Mouse (Mus musculus) heart, embryonic 16.5 days (tissue): ENCODE data around the gene Coro1c. TPM values are rescaled to one million over a fixed set of nuclear protein-coding genes. Genes with fewer than 3 reads are reported as not detected.

Experiments
- ATAC-seq: fragments of 200-750 bp; cut with Nextera tagmentation; replicated peaks from 2 replicates; pipeline ENCODE4 v1.8.0; 2017; ENCODE audit warnings: moderate number of reproducible peaks; ENCODE audit not compliant: insufficient read depth, low FRiP score; ENCODE audit errors: extremely low read depth
- H3K27ac ChIP-seq: fragments of 300-500 bp; sonication (generic); 2 replicates; pipeline ENCODE4 v1.5.1; 2014; ENCODE audit warnings: mild to moderate bottlenecking, low read length, control low read depth, moderate library complexity
- H3K27me3 ChIP-seq: fragments of 300-500 bp; sonication (generic); 2 replicates; pipeline ENCODE4 v1.6.1; 2014; ENCODE audit warnings: low read length, mixed read lengths; ENCODE audit not compliant: control insufficient read depth, insufficient read depth
- H3K36me3 ChIP-seq: fragments of 300-500 bp; sonication (generic); 2 replicates; pipeline ENCODE4 v1.6.1; 2014; ENCODE audit not compliant: control insufficient read depth, insufficient read depth
- H3K4me1 ChIP-seq: fragments of 300-500 bp; sonication (generic); 2 replicates; pipeline ENCODE4 v1.6.1; 2014; ENCODE audit warnings: low read length, mixed read lengths; ENCODE audit not compliant: control insufficient read depth, insufficient read depth
- H3K4me2 ChIP-seq: fragments of 300-500 bp; sonication (generic); 2 replicates; pipeline ENCODE4 v1.6.1; 2014; ENCODE audit warnings: low read depth, mild to moderate bottlenecking, control low read depth, low read length
- H3K4me3 ChIP-seq: fragments of 300-500 bp; sonication (generic); 2 replicates; pipeline ENCODE4 v1.5.1; 2014; ENCODE audit warnings: mild to moderate bottlenecking, control low read depth, low read length
- H3K9ac ChIP-seq: fragments of 300-500 bp; sonication (generic); 2 replicates; pipeline ENCODE4 v1.6.1; 2014; ENCODE audit warnings: low read length, control low read depth
- H3K9me3 ChIP-seq: fragments of 300-500 bp; sonication (generic); replicated peaks from 2 replicates; pipeline ENCODE4 v1.6.1; 2016; ENCODE audit warnings: low read length; ENCODE audit not compliant: control insufficient read depth
- WGBS: fragments of 180-500 bp; shearing (Covaris S2); extraction: QIAGEN DNeasy Blood & Tissue Kit; methylation state at CpG from one replicate; pipeline ENCODE4 v1.1.7; 2014; 5-methylcytosine and 5-hydroxymethylcytosine counted together
- polyA plus RNA-seq: library from polyadenylated mRNA; unstranded; fragments of >200 nt; fragmentation: Nextera tagmentation; extraction: Ambion mirVana; gene quantifications from 2 replicates; pipeline ENCODE4 v1.2.1, GENCODE M21; 2015

The Coro1c gene
- polyA plus RNA-seq, 1 experiment from 2014 or later: 85.9 TPM

- Histone ChIP-seq H3K4me2 (no peak overlapping the region), H3K9ac (no peak overlapping the region), H3K9me3 (peaks cover 9% of the 10 kb centered on the region), H3K4me1 (peaks cover 15% of the 10 kb centered on the region), H3K36me3 (no peaks in the 10 kb centered on the region), H3K27ac (no peak overlapping the region), H3K4me3 (no peak overlapping the region), H3K27me3 (no peaks in the 10 kb centered on the region)
- 62% methylated on average over 3 of the region's 3 CpGs for whole genome bisulfite sequencing
- ATAC-seq: no peak
These were observed 23.8 kb upstream of the Coro1c start for GRCm38 (mm10) chr5:113932310-113932709.

- Histone ChIP-seq H3K4me1 (peaks cover 13% of the 10 kb centered on the region), H3K4me2 (peak overlapping the region; percentile 53), H3K27me3 (no peaks in the 10 kb centered on the region), H3K27ac (peak overlapping the region; percentile 87), H3K9ac (0 out of 2 replicates have a peak overlapping the region, but pooled peaks have one; percentile 28), H3K36me3 (no peaks in the 10 kb centered on the region), H3K9me3 (peaks cover 9% of the 10 kb centered on the region), H3K4me3 (peak overlapping the region; percentile 13; the same call in 1 of the 2 replicates)
- 30% methylated on average over 18 of the region's 18 CpGs for WGBS
- ATAC-seq: peak; percentile 75
These were observed 22.4 kb upstream of the Coro1c start for GRCm38 (mm10) chr5:113930648-113931609.

GRCm38 (mm10) chr5:113929950-113930647 is 21.5 kb upstream of the Coro1c start:
- Histone ChIP-seq H3K4me2 (peak overlapping the region; percentile 5; the same call in 1 of the 2 replicates), H3K27me3 (no peaks in the 10 kb centered on the region), H3K4me1 (peaks cover 13% of the 10 kb centered on the region), H3K9me3 (peaks cover 9% of the 10 kb centered on the region), H3K36me3 (no peaks in the 10 kb centered on the region), H3K9ac (no peak overlapping the region), H3K4me3 (no peak overlapping the region), H3K27ac (peak overlapping the region; percentile 70)
- no peak for ATAC-seq
- 50% methylated on average over 10 of the region's 10 CpGs for WGBS

GRCm38 (mm10) chr5:113929526-113929925 is 21.0 kb upstream of the Coro1c start:
- no peak for ATAC-seq
- WGBS: 59% methylated on average over 10 of the region's 10 CpGs

GRCm38 (mm10) chr5:113924608-113925007 is 16.1 kb upstream of the Coro1c start:
- Histone ChIP-seq H3K4me3 (no peak overlapping the region), H3K4me1 (no peaks in the 10 kb centered on the region), H3K27ac (no peak overlapping the region), H3K27me3 (no peaks in the 10 kb centered on the region), H3K9ac (no peak overlapping the region), H3K9me3 (peaks cover 9% of the 10 kb centered on the region), H3K4me2 (no peak overlapping the region), H3K36me3 (no peaks in the 10 kb centered on the region)
- 80% methylated on average over 4 of the region's 4 CpGs for WGBS
- no peak for ATAC-seq

More at GRCm38 (mm10) chr5:113929526-113929925, 21.0 kb upstream of the Coro1c start:
- peaks cover 9% of the 10 kb centered on the region for H3K9me3 ChIP-seq
- no peaks in the 10 kb centered on the region for H3K27me3 ChIP-seq
- peaks cover 13% of the 10 kb centered on the region for H3K4me1 ChIP-seq
- H3K36me3 ChIP-seq: no peaks in the 10 kb centered on the region
- H3K4me3 ChIP-seq: no peak overlapping the region
- H3K27ac ChIP-seq: peak overlapping the region; percentile 70
- no peak overlapping the region for H3K9ac ChIP-seq
- peak overlapping the region; percentile 5; the same call in 1 of the 2 replicates for H3K4me2 ChIP-seq

- Histone ChIP-seq H3K27me3 (no peaks in the 10 kb centered on the region), H3K4me3 (no peak overlapping the region), H3K9me3 (no peaks in the 10 kb centered on the region), H3K4me1 (no peaks in the 10 kb centered on the region; the same call in 1 of the 2 replicates), H3K36me3 (no peaks in the 10 kb centered on the region), H3K4me2 (no peak overlapping the region), H3K9ac (no peak overlapping the region), H3K27ac (no peak overlapping the region)
- no peak for ATAC-seq
- 45% methylated on average over 6 of the region's 6 CpGs for WGBS
These were observed 13.0 kb upstream of the Coro1c start for GRCm38 (mm10) chr5:113921310-113922166.

- no peak overlapping the region for H3K27ac ChIP-seq
- ATAC-seq: no peak
- WGBS: 75% methylated on average over 7 of the region's 7 CpGs
These were observed 10.5 kb upstream of the Coro1c start for GRCm38 (mm10) chr5:113919060-113919459.

GRCm38 (mm10) chr5:113918654-113919053 is 10.1 kb upstream of the Coro1c start:
- H3K4me1 ChIP-seq: no peaks in the 10 kb centered on the region; the same call in 1 of the 2 replicates
- peak; percentile 61 for ATAC-seq
- H3K4me3 ChIP-seq: no peak overlapping the region
- peak overlapping the region; percentile 40 for H3K27ac ChIP-seq
- 44% methylated on average over 9 of the region's 9 CpGs for WGBS
- peak overlapping the region; percentile 36; the same call in 1 of the 2 replicates for H3K9ac ChIP-seq
- no peaks in the 10 kb centered on the region for H3K9me3 ChIP-seq
- no peaks in the 10 kb centered on the region for H3K27me3 ChIP-seq
- H3K36me3 ChIP-seq: no peaks in the 10 kb centered on the region
- H3K4me2 ChIP-seq: no peak overlapping the region

More at GRCm38 (mm10) chr5:113919060-113919459, 10.5 kb upstream of the Coro1c start:
- H3K9me3 ChIP-seq: no peaks in the 10 kb centered on the region
- no peaks in the 10 kb centered on the region for H3K27me3 ChIP-seq
- H3K4me3 ChIP-seq: no peak overlapping the region
- H3K9ac ChIP-seq: no peak overlapping the region
- no peak overlapping the region for H3K4me2 ChIP-seq
- H3K4me1 ChIP-seq: no peaks in the 10 kb centered on the region; the same call in 1 of the 2 replicates
- no peaks in the 10 kb centered on the region for H3K36me3 ChIP-seq
